Mouse (Mus musculus): Measurements from ENCODE around the gene Hist1h2bk. TPM values are rescaled to one million over a fixed set of nuclear protein-coding genes. Genes with fewer than 3 reads are reported as not detected.

The Hist1h2bk gene
- polyA plus RNA-seq, 1 experiment, result 8.2 TPM

DNA sequence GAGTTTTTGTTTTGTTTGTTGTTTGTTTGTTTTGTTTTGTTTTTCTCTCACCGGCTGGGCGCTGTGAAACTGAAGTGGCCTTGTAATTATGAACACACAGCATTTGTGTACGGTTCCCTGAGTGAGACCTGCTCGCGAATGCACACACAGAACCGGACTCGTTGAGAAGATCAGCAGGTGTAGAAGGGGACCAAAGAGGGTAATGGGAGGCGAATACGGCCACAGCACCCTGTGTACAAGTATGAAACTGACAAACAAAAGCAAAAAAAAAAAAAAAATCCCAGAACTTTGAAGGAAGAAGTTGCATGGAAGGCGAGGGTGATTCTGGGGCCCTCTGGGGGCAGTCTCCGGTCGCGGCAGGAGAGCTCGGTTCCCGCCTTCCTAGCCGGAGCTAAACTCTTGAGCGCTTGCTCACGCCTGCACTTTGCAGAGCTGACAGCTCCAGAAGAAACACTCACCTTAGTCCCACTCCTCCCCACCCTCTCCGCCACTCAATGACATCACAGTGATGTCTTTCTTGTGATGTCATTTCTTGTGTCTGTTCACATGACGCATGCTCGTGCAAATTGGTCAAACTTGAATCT lies 40.2 kb upstream of the Hist1h2bk start:
- Histone ChIP-seq H3K36me3 (ENCODE audit: control insufficient read depth, insufficient read depth) (no peaks in the 10 kb centered on the region), H3ac (ENCODE audit: control insufficient read depth, insufficient read length) (peak overlapping the region; percentile 35), H3K27me3 (ENCODE audit: control insufficient read depth, insufficient read depth, insufficient read length) (peaks cover 4% of the 10 kb centered on the region), H3K4me2 (ENCODE audit: low read depth) (peak overlapping the region; percentile 100), H3K79me2 (ENCODE audit: control insufficient read depth, insufficient read depth) (no peaks in the 10 kb centered on the region), H3K4me3 (peak overlapping the region; percentile 34)
- TF ChIP-seq MYOG (IDR thresholded peaks at IDR 0.05; ENCODE audit: control insufficient read depth in 1 of 3, insufficient read depth in 1 of 3, insufficient read length in 2 of 3, low read depth in 2 of 3) (no peak), SRF (IDR thresholded peaks at IDR 0.05; ENCODE audit: control insufficient read depth, insufficient read length, low read depth) (no peak), CEBPB (IDR thresholded peaks at IDR 0.05; ENCODE audit: insufficient read depth, poor library complexity, severe bottlenecking) (no peak), MAX (IDR thresholded peaks at IDR 0.05; ENCODE audit: low read depth) (no peak), POLR2AphosphoS2 (IDR thresholded peaks at IDR 0.05; ENCODE audit: insufficient read length, low read depth) (no peak), E2F4 (IDR thresholded peaks at IDR 0.05; ENCODE audit: insufficient read depth) (no peak), MYOD1 (IDR thresholded peaks at IDR 0.05; ENCODE audit: control insufficient read depth in 1 of 3, insufficient read length in 2 of 3, low read depth in 2 of 3) (no peak), TCF3 (IDR thresholded peaks at IDR 0.05; ENCODE audit: insufficient read length, low read depth) (no peak), REST (IDR thresholded peaks at IDR 0.05; ENCODE audit: insufficient read depth, insufficient read length) (no peak), USF1 (IDR thresholded peaks at IDR 0.05; ENCODE audit: low read depth) (no peak), POLR2A (IDR thresholded peaks at IDR 0.05; ENCODE audit: insufficient read length, low read depth) (no peak), TCF12 (IDR thresholded peaks at IDR 0.05; ENCODE audit: insufficient read depth, poor library complexity, severe bottlenecking) (no peak)

GRCm38 (mm10) chr13:21996101-21996839 lies 39.4 kb upstream of the Hist1h2bk start:
- Histone ChIP-seq H3K27me3 (ENCODE audit: control insufficient read depth, insufficient read depth, insufficient read length) (peaks cover 4% of the 10 kb centered on the region), H3K79me2 (ENCODE audit: control insufficient read depth, insufficient read depth) (no peaks in the 10 kb centered on the region), H3K4me3 (peak overlapping the region; percentile 34), H3ac (ENCODE audit: control insufficient read depth, insufficient read length) (peak overlapping the region; percentile 35), H3K36me3 (ENCODE audit: control insufficient read depth, insufficient read depth) (no peaks in the 10 kb centered on the region), H3K4me2 (ENCODE audit: low read depth) (peak overlapping the region; percentile 100)
- TF ChIP-seq MYOD1 (IDR thresholded peaks at IDR 0.05; ENCODE audit: control insufficient read depth in 1 of 3, insufficient read length in 2 of 3, low read depth in 2 of 3) (no peak), REST (IDR thresholded peaks at IDR 0.05; ENCODE audit: insufficient read depth, insufficient read length) (no peak), MAX (IDR thresholded peaks at IDR 0.05; ENCODE audit: low read depth) (no peak), POLR2AphosphoS2 (IDR thresholded peaks at IDR 0.05; ENCODE audit: insufficient read length, low read depth) (no peak), POLR2A (IDR thresholded peaks at IDR 0.05; ENCODE audit: insufficient read length, low read depth) (no peak), SRF (IDR thresholded peaks at IDR 0.05; ENCODE audit: control insufficient read depth, insufficient read length, low read depth) (no peak), E2F4 (IDR thresholded peaks at IDR 0.05; ENCODE audit: insufficient read depth) (no peak), CEBPB (IDR thresholded peaks at IDR 0.05; ENCODE audit: insufficient read depth, poor library complexity, severe bottlenecking) (no peak), TCF3 (IDR thresholded peaks at IDR 0.05; ENCODE audit: insufficient read length, low read depth) (no peak), MYOG (IDR thresholded peaks at IDR 0.05; ENCODE audit: control insufficient read depth in 1 of 3, insufficient read depth in 1 of 3, insufficient read length in 2 of 3, low read depth in 2 of 3) (no peak), USF1 (IDR thresholded peaks at IDR 0.05; ENCODE audit: low read depth) (no peak), TCF12 (IDR thresholded peaks at IDR 0.05; ENCODE audit: insufficient read depth, poor library complexity, severe bottlenecking) (no peak)

DNA sequence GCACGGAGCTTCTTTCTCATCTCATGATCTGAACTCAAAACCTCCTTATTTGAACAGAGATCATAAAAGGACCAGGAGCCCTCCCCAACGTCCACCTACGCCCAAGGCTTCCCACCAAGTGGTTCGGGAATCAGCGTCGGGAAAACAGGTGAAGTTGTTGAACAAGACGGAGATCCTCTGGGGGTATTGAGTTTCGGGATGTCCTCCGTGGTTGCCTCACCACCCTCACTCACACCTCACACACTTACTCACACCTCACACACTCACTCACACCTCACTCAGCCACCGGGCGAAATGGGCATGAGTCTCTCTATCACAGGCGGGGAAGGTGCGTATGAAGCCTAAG lies 38.9 kb upstream of the Hist1h2bk start:
- Histone ChIP-seq H3K4me2 (ENCODE audit: low read depth) (peak overlapping the region; percentile 100), H3K36me3 (ENCODE audit: control insufficient read depth, insufficient read depth) (no peaks in the 10 kb centered on the region), H3K4me3 (peak overlapping the region; percentile 34), H3K27me3 (ENCODE audit: control insufficient read depth, insufficient read depth, insufficient read length) (peaks cover 4% of the 10 kb centered on the region), H3K79me2 (ENCODE audit: control insufficient read depth, insufficient read depth) (no peaks in the 10 kb centered on the region), H3ac (ENCODE audit: control insufficient read depth, insufficient read length) (no peak overlapping the region)
- TF ChIP-seq E2F4 (IDR thresholded peaks at IDR 0.05; ENCODE audit: insufficient read depth) (no peak), USF1 (IDR thresholded peaks at IDR 0.05; ENCODE audit: low read depth) (no peak), POLR2AphosphoS2 (IDR thresholded peaks at IDR 0.05; ENCODE audit: insufficient read length, low read depth) (no peak), TCF3 (IDR thresholded peaks at IDR 0.05; ENCODE audit: insufficient read length, low read depth) (no peak), REST (IDR thresholded peaks at IDR 0.05; ENCODE audit: insufficient read depth, insufficient read length) (no peak), MYOG (IDR thresholded peaks at IDR 0.05; ENCODE audit: control insufficient read depth in 1 of 3, insufficient read depth in 1 of 3, insufficient read length in 2 of 3, low read depth in 2 of 3) (no peak)

DNA sequence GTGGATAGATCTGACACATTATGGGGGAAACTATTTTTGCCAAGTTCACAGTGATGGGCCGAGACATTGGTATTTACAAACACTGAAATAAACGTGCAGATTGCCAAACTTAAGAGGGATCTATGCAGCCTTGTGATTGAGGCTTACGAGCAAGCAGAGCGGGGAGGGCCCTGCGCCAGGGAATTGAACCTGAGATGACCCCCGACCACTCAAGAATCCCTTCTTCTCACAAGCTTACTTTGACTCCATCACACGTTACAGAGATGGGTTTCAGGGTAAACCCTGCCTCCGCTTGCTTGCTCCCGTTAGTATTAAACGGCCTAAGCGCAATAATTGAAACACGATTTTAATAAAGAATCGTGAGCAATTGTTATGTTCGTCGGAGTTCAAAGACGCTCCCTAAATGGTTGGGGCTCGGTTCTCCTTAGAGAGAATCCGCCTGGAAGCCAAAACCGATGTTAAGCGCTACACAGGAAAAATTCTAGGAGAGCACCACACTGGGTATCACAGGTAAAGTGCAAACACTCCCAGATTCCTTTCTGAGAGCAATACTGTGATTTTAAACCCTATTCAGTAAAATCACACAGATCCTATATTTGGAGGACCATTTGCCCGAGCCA lies 38.4 kb upstream of the Hist1h2bk start:
- Histone ChIP-seq H3ac (ENCODE audit: control insufficient read depth, insufficient read length) (no peak overlapping the region), H3K4me3 (peak overlapping the region; percentile 34), H3K79me2 (ENCODE audit: control insufficient read depth, insufficient read depth) (no peaks in the 10 kb centered on the region), H3K27me3 (ENCODE audit: control insufficient read depth, insufficient read depth, insufficient read length) (peaks cover 4% of the 10 kb centered on the region), H3K4me2 (ENCODE audit: low read depth) (peak overlapping the region; percentile 100), H3K36me3 (ENCODE audit: control insufficient read depth, insufficient read depth) (no peaks in the 10 kb centered on the region)
- TF ChIP-seq SRF (IDR thresholded peaks at IDR 0.05; ENCODE audit: control insufficient read depth, insufficient read length, low read depth), result no peak
- no peak for TF ChIP-seq REST (IDR thresholded peaks at IDR 0.05; ENCODE audit: insufficient read depth, insufficient read length)
- TF ChIP-seq USF1 (IDR thresholded peaks at IDR 0.05; ENCODE audit: low read depth), result no peak
- no peak for TF ChIP-seq TCF3 (IDR thresholded peaks at IDR 0.05; ENCODE audit: insufficient read length, low read depth)
- TF ChIP-seq E2F4 (IDR thresholded peaks at IDR 0.05; ENCODE audit: insufficient read depth), result no peak
- no peak for TF ChIP-seq POLR2A (IDR thresholded peaks at IDR 0.05; ENCODE audit: insufficient read length, low read depth)
- TF ChIP-seq MAX (IDR thresholded peaks at IDR 0.05; ENCODE audit: low read depth), result no peak
- TF ChIP-seq TCF12 (IDR thresholded peaks at IDR 0.05; ENCODE audit: insufficient read depth, poor library complexity, severe bottlenecking), result no peak
- TF ChIP-seq MYOD1 (IDR thresholded peaks at IDR 0.05; ENCODE audit: control insufficient read depth in 1 of 3, insufficient read length in 2 of 3, low read depth in 2 of 3), result no peak

Measured in myocyte (in vitro differentiated cells).